Mouse (Mus musculus): ENCODE measurements around the gene Adra2c. TPM values are rescaled to one million over a fixed set of nuclear protein-coding genes. Genes with fewer than 3 reads are reported as not detected.

Adra2c gene
- polyA plus RNA-seq, 1 experiment: 0.10 TPM

- no peak overlapping the region for H3K27ac ChIP-seq (ENCODE audit: control insufficient read depth, insufficient read depth, low read depth, low read length)
- no peak overlapping the region for H3K4me3 ChIP-seq (ENCODE audit: control insufficient read depth, low read depth, low read length)
- no peaks in the 10 kb centered on the region for H3K27me3 ChIP-seq (ENCODE audit: control insufficient read depth, insufficient read depth, low read length)
- TF ChIP-seq POLR2A (IDR thresholded peaks at IDR 0.05; ENCODE audit: control insufficient read depth, low read depth, low read length): no peak
- no peak for TF ChIP-seq CTCF (IDR thresholded peaks at IDR 0.05; ENCODE audit: control insufficient read depth, insufficient read depth, insufficient replicate concordance, low read depth, low read length)
- H3K36me3 ChIP-seq (ENCODE audit: control insufficient read depth, insufficient read depth, low read length): no peaks in the 10 kb centered on the region
- no peaks in the 10 kb centered on the region for H3K4me1 ChIP-seq (ENCODE audit: control insufficient read depth, insufficient read depth, low read length)
Observed at GRCm38 (mm10) chr5:35306692-35307091, 28.6 kb downstream of the Adra2c start.

- Histone ChIP-seq H3K36me3 (ENCODE audit: control insufficient read depth, insufficient read depth, low read length) (no peaks in the 10 kb centered on the region), H3K4me1 (ENCODE audit: control insufficient read depth, insufficient read depth, low read length) (peaks cover 12% of the 10 kb centered on the region), H3K27me3 (ENCODE audit: control insufficient read depth, insufficient read depth, low read length) (no peaks in the 10 kb centered on the region), H3K4me3 (ENCODE audit: control insufficient read depth, low read depth, low read length) (no peak overlapping the region), H3K27ac (ENCODE audit: control insufficient read depth, insufficient read depth, low read depth, low read length) (no peak overlapping the region)
- TF ChIP-seq POLR2A (IDR thresholded peaks at IDR 0.05; ENCODE audit: control insufficient read depth, low read depth, low read length): no peak
- no peak for TF ChIP-seq CTCF (IDR thresholded peaks at IDR 0.05; ENCODE audit: control insufficient read depth, insufficient read depth, insufficient replicate concordance, low read depth, low read length)
Observed at GRCm38 (mm10) chr5:35309853-35310252, 31.7 kb downstream of the Adra2c start.

- Histone ChIP-seq H3K27ac (ENCODE audit: control insufficient read depth, insufficient read depth, low read depth, low read length) (no peak overlapping the region), H3K36me3 (ENCODE audit: control insufficient read depth, insufficient read depth, low read length) (no peaks in the 10 kb centered on the region), H3K27me3 (ENCODE audit: control insufficient read depth, insufficient read depth, low read length) (no peaks in the 10 kb centered on the region), H3K4me1 (ENCODE audit: control insufficient read depth, insufficient read depth, low read length) (peaks cover 12% of the 10 kb centered on the region), H3K4me3 (ENCODE audit: control insufficient read depth, low read depth, low read length) (no peak overlapping the region)
- no peak for TF ChIP-seq CTCF (IDR thresholded peaks at IDR 0.05; ENCODE audit: control insufficient read depth, insufficient read depth, insufficient replicate concordance, low read depth, low read length)
- TF ChIP-seq POLR2A (IDR thresholded peaks at IDR 0.05; ENCODE audit: control insufficient read depth, low read depth, low read length): no peak
Observed at GRCm38 (mm10) chr5:35311738-35312250, 33.7 kb downstream of the Adra2c start.

GRCm38 (mm10) chr5:35313231-35313821 lies 35.2 kb downstream of the Adra2c start:
- Histone ChIP-seq H3K4me1 (ENCODE audit: control insufficient read depth, insufficient read depth, low read length) (peaks cover 12% of the 10 kb centered on the region), H3K27ac (ENCODE audit: control insufficient read depth, insufficient read depth, low read depth, low read length) (no peak overlapping the region), H3K27me3 (ENCODE audit: control insufficient read depth, insufficient read depth, low read length) (no peaks in the 10 kb centered on the region), H3K36me3 (ENCODE audit: control insufficient read depth, insufficient read depth, low read length) (no peaks in the 10 kb centered on the region), H3K4me3 (ENCODE audit: control insufficient read depth, low read depth, low read length) (no peak overlapping the region)
- TF ChIP-seq CTCF (IDR thresholded peaks at IDR 0.05; ENCODE audit: control insufficient read depth, insufficient read depth, insufficient replicate concordance, low read depth, low read length): no peak
- no peak for TF ChIP-seq POLR2A (IDR thresholded peaks at IDR 0.05; ENCODE audit: control insufficient read depth, low read depth, low read length)

- Histone ChIP-seq H3K4me1 (ENCODE audit: control insufficient read depth, insufficient read depth, low read length) (peaks cover 12% of the 10 kb centered on the region), H3K27ac (ENCODE audit: control insufficient read depth, insufficient read depth, low read depth, low read length) (no peak overlapping the region), H3K36me3 (ENCODE audit: control insufficient read depth, insufficient read depth, low read length) (no peaks in the 10 kb centered on the region), H3K4me3 (ENCODE audit: control insufficient read depth, low read depth, low read length) (no peak overlapping the region), H3K27me3 (ENCODE audit: control insufficient read depth, insufficient read depth, low read length) (no peaks in the 10 kb centered on the region)
- no peak for TF ChIP-seq CTCF (IDR thresholded peaks at IDR 0.05; ENCODE audit: control insufficient read depth, insufficient read depth, insufficient replicate concordance, low read depth, low read length)
- no peak for TF ChIP-seq POLR2A (IDR thresholded peaks at IDR 0.05; ENCODE audit: control insufficient read depth, low read depth, low read length)
Observed at GRCm38 (mm10) chr5:35313826-35314586, 35.9 kb downstream of the Adra2c start.

GRCm38 (mm10) chr5:35314629-35315028 lies 36.5 kb downstream of the Adra2c start:
- Histone ChIP-seq H3K27me3 (ENCODE audit: control insufficient read depth, insufficient read depth, low read length) (no peaks in the 10 kb centered on the region), H3K36me3 (ENCODE audit: control insufficient read depth, insufficient read depth, low read length) (no peaks in the 10 kb centered on the region), H3K4me3 (ENCODE audit: control insufficient read depth, low read depth, low read length) (no peak overlapping the region), H3K4me1 (ENCODE audit: control insufficient read depth, insufficient read depth, low read length) (peaks cover 12% of the 10 kb centered on the region), H3K27ac (ENCODE audit: control insufficient read depth, insufficient read depth, low read depth, low read length) (no peak overlapping the region)
- no peak for TF ChIP-seq CTCF (IDR thresholded peaks at IDR 0.05; ENCODE audit: control insufficient read depth, insufficient read depth, insufficient replicate concordance, low read depth, low read length)
- no peak for TF ChIP-seq POLR2A (IDR thresholded peaks at IDR 0.05; ENCODE audit: control insufficient read depth, low read depth, low read length)

- H3K27ac ChIP-seq (ENCODE audit: control insufficient read depth, insufficient read depth, low read depth, low read length): no peak overlapping the region
- TF ChIP-seq CTCF (IDR thresholded peaks at IDR 0.05; ENCODE audit: control insufficient read depth, insufficient read depth, insufficient replicate concordance, low read depth, low read length) (no peak), POLR2A (IDR thresholded peaks at IDR 0.05; ENCODE audit: control insufficient read depth, low read depth, low read length) (no peak)
- no peaks in the 10 kb centered on the region for H3K27me3 ChIP-seq (ENCODE audit: control insufficient read depth, insufficient read depth, low read length)
- peaks cover 12% of the 10 kb centered on the region for H3K4me1 ChIP-seq (ENCODE audit: control insufficient read depth, insufficient read depth, low read length)
- H3K36me3 ChIP-seq (ENCODE audit: control insufficient read depth, insufficient read depth, low read length): no peaks in the 10 kb centered on the region
- no peak overlapping the region for H3K4me3 ChIP-seq (ENCODE audit: control insufficient read depth, low read depth, low read length)
Observed at GRCm38 (mm10) chr5:35315204-35315603, 37.1 kb downstream of the Adra2c start.

All from testis, adult 2 months (tissue).